ENCODE assay signal across 25 mouse cellular contexts in the genomic region with DNA sequence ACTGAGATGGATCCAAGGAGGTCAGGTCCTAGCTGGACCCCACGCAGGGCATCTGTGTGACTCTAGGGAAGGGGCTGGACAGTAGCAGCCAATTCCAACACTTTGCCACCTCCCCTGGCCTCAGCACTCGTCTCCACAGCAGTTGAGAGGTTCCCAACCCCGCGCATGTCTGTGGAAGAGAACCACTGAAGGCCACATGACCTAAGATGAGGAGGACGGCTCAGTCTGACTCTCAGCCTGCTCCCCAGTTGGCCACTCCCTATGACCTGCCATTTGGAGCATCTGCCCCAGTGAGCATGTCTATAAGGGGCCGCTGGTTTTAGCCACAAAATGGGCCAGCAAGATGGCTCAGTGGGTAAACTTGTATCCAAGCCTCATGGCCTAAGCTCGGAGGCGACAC. TPM values are rescaled to one million over a fixed set of nuclear protein-coding genes. Genes with fewer than 3 reads are reported as not detected.
"Had no signal": no experiment of that assay in that cellular context is flagged by ENCODE, and none has a peak within 500 bp of the region (broad histone marks: within the 10 kb centered on the region; RNA-seq: fewer than 3 reads in every experiment).

No protein-coding gene starts in this region.

- H3K36me3 ChIP-seq: heart, embryonic 10.5 days; heart, embryonic 12.5 days; intestine, embryonic 15.5 days; limb, embryonic 10.5 days; limb, embryonic 12.5 days; liver, embryonic 13.5 days; liver, embryonic 15.5 days had no signal

- H3K9me3 ChIP-seq: heart, embryonic 10.5 days; heart, embryonic 12.5 days; intestine, embryonic 15.5 days; limb, embryonic 10.5 days; limb, embryonic 12.5 days; liver, embryonic 13.5 days; liver, embryonic 15.5 days had no signal

- H3K4me2 ChIP-seq: heart, embryonic 12.5 days; intestine, embryonic 15.5 days; limb, embryonic 12.5 days; liver, embryonic 11.5 days; liver, embryonic 13.5 days; liver, embryonic 15.5 days had no signal

- H3K4me3 ChIP-seq: gastrocnemius, adult 2 months; heart, embryonic 10.5 days; heart, embryonic 12.5 days; intestine, embryonic 15.5 days; layer of hippocampus, adult 2 months; left cerebral cortex, adult 2 months; limb, embryonic 10.5 days; limb, embryonic 12.5 days; liver, embryonic 13.5 days; liver, embryonic 15.5 days had no signal

- H3K9ac ChIP-seq: heart, embryonic 12.5 days; intestine, embryonic 15.5 days; limb, embryonic 12.5 days; liver, embryonic 13.5 days; liver, embryonic 15.5 days had no signal

- H3K27ac ChIP-seq: gastrocnemius, adult 2 months; heart, embryonic 10.5 days; layer of hippocampus, adult 2 months; left cerebral cortex, adult 2 months; limb, embryonic 10.5 days; limb, embryonic 12.5 days; liver, embryonic 13.5 days; liver, embryonic 15.5 days had no signal

- ATAC-seq: hindbrain, embryonic 16.5 days; inflammation-experienced regulatory T-cells, adult 6 months; intestine, embryonic 15.5 days; intestine, postnatal 0 days had no signal

- H3K27me3 ChIP-seq: heart, embryonic 12.5 days; intestine, embryonic 15.5 days; liver, embryonic 13.5 days; liver, embryonic 15.5 days had no signal

- DNase-seq: gastrocnemius, adult 2 months; gastrocnemius, postnatal 10 days; gastrocnemius, postnatal 25 days; heart, adult 18-20 months; heart, postnatal 10 days; heart, postnatal 4 days; kidney, adult 18-20 months; kidney, adult 8-10 months; kidney, postnatal 10 days; kidney, postnatal 25 days; kidney, postnatal 4 days; liver; liver, embryonic 13.5 days had no signal

RNA-seq across cellular contexts. Expression of a gene that starts 34.2 kb away (rescaled TPM):
- polyA plus RNA-seq: inflammation-experienced regulatory T-cells, adult 6 months had no signal
